Mouse (Mus musculus) brain, embryonic 14.5 days (tissue): ENCODE measurements at regions not wholly inside any gene's neighbourhood (a gene's known extent, or its start where the extent isn't known, plus 50 kb on each side); places are given as distances from the start of the nearest gene placed in this dataset.

ENCODE experiments used
- CTCF ChIP-seq: fragments of 200-500 bp; IDR thresholded peaks from 2 replicates; pipeline ENCODE4 v1.5.1; 2012; ENCODE audit warnings: inconsistent platforms, mild to moderate bottlenecking, moderate library complexity, borderline replicate concordance; ENCODE audit not compliant: insufficient read depth, insufficient read length; ENCODE audit errors: extremely low read depth
- POLR2A ChIP-seq: fragments of 200-500 bp; IDR thresholded peaks from 2 replicates; pipeline ENCODE4 v1.6.1; 2012; ENCODE audit warnings: mild to moderate bottlenecking, inconsistent platforms, borderline replicate concordance; ENCODE audit not compliant: poor library complexity, insufficient read depth, insufficient read length, severe bottlenecking; ENCODE audit errors: extremely low read depth

GRCm38 (mm10) chr13:48723676-48724075 lies 60.9 kb downstream of the Barx1 start:
- TF ChIP-seq CTCF: no peak
- TF ChIP-seq POLR2A: no peak
